Mouse (Mus musculus): ENCODE results near the gene Vmn2r71. TPM values are rescaled to one million over a fixed set of nuclear protein-coding genes. Genes with fewer than 3 reads are reported as not detected.

The Vmn2r71 gene
- total RNA-seq (2021) = not detected

DNA sequence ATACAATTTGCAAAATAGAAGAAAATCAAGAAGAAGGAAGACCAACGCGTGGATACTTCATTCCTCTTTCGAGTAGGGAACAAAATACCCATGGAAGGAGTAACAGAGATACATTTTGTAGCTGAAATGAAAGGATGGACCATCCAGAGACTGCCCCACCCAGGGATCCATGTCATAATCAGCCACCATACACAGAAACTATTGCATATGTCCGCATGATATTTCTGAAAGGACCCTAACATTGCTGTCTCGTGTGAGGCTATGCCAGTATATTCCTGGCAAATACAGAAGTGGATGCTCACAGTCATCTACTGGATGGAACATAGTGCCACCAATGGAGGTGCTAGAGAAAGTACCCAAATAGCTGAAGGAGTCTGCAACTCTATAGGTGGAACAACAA lies at the start of gene Vmn2r71:
Gene Vmn2r71, plus strand, starts transcription at position 301 of the 400 bp plus-strand sequence.
- no peak for DNase-seq (ENCODE audit: low spot score in 2 of 2)
- intact Hi-C loops (cut with DNase I) = no loop called here

DNA sequence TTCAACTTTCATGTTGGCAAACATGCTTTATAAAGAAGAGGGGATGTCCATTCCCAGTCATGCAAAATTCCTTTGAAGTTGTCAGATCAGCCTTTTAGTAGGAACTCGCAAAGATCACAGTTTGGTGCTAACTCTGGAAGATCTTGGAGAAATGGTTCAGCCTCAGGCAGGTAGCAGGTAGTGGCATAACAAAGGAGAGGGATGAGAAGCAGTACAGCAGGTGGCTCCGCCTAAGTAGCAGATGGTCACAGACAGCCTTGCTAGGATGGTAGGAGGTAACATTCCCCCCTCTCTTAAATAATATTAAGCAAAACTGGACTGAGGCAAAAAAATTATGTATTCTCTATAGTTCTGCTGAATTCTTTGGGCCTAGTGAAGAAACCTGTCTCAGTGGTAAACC lies 20.8 kb upstream of the Vmn2r71 start:
- DNase-seq (ENCODE audit: low spot score in 2 of 2) = no peak
- intact Hi-C loops (cut with DNase I) = no loop called here

DNA sequence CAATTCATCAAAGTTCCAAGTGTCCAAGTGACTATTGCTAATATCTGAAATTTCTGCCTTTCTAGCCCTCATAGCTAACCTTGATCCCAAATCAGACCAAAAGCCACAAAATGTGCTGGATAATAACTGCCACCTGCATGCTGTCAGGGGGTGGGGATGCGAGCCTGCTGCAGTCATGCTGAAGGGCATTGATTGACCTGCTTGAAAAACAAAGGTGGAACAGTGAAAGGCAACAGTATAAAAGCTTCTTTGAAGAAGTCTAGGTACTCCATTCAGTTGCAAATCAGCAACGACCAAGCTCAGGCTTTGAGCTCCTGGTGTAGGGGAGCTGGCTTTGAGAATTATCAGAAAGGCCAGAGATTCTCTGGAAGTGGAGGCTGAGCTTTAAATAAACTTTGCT lies 19.8 kb upstream of the Vmn2r71 start:
- DNase-seq (ENCODE audit: low spot score in 2 of 2) = no peak
- intact Hi-C loops (cut with DNase I) = no loop called here

DNA sequence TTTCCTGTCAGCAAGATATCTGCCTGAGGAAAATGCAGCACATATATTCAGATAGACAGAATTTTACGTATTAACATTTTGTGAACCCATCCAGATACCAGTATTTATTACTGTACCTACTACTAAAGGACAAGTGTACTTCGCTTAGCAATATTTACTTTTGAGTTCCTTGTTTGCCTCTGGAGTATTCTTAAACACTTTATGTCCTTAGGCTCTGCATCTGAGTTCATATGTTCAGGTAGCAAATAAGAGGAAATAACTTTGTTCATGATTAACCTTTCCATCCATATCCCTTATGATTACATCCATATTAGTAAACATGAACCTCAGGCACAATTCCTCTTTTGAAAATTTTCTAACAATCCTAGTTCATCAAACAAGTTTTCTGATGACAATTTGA lies 6.2 kb downstream of the Vmn2r71 start, which contains the start of gene Vmn2r70:
Gene Vmn2r70, minus strand, starts transcription at position 101 of the 400 bp plus-strand sequence.
- intact Hi-C loops (cut with DNase I) = no loop called here

More for the DNA sequence above, 6.2 kb downstream of the Vmn2r71 start, which contains the start of gene Vmn2r70:
- DNase-seq (ENCODE audit: low spot score in 2 of 2) = no peak

Other genes with a start within 250 kb of the Vmn2r71 start
- gene Vmn2r69, start 147.2 kb upstream of the Vmn2r71 start, total RNA-seq (2021) = not detected
- gene Vmn2r70, start 6.1 kb downstream of the Vmn2r71 start, total RNA-seq (2021) = not detected
- not detected for gene Vmn2r72, start 192.0 kb downstream of the Vmn2r71 start, total RNA-seq (2021)